Mouse (Mus musculus): ENCODE data around the gene Adam10. TPM values are rescaled to one million over a fixed set of nuclear protein-coding genes. Genes with fewer than 3 reads are reported as not detected.
A peak's percentile ranks its signal among the peaks of the same experiment; 100 is the strongest.

Gene Adam10
- total RNA-seq (2021), result 10 to 100 TPM; 66.8 to 68.4 TPM

GRCm38 (mm10) chr9:70678682-70679131 lies at the start of gene Adam10:
Adam10 (plus strand) TSS chr9:70678997.
- peak; percentile 97 to 99 for DNase-seq (ENCODE audit: low spot score in 2 of 2)
- intact Hi-C loops (cut with DNase I), result loop anchor here (1.0 to 10.0 kb wide), 4 partner anchors 21 to 399 kb away; partner anchors contain the start of gene Mindy2

DNA sequence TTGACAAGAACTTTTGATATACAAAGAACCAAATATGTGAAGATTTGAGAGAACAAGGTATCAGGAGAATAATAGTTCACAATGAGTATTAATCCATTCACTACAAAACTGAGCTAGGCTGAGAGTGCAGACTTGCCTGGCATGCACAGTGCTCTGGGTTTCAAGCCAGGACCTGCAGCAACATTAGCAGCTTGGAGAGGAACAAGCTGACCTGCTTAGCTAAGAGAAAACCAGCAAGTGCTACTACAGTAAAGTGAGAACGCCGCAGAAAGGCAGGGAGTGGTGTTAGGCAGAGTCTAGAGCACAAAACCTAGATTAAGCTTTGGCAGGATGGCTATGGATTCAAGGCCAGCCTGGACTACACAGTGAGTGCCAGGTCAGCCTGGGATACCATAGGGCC lies 49.1 kb upstream of the Adam10 start:
- no peak for DNase-seq (ENCODE audit: low spot score in 2 of 2)
- intact Hi-C loops (cut with DNase I), result no loop called here

- intact Hi-C loops (cut with DNase I), result no loop called here
These were observed 47.1 kb upstream of the Adam10 start for GRCm38 (mm10) chr9:70631665-70632064.

DNA sequence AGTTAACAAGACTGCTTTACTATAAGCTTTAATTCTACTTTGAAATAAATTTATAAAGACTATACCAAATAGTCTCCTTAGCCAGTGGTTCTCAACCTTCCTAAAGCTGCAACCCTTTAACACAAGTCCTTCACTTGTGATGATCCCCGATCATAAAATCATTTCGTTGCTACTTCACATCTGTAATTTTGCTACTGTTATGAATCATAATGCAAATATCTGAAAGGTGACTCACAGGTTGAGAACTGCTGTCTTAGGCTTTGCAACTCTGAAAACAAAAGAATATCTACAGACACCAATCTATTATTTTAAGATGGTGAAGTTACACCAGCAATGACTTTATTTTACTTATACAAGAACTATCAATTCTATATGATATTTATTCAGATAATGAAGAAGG lies 42.0 kb upstream of the Adam10 start:
- intact Hi-C loops (cut with DNase I), result no loop called here
- no peak for DNase-seq (ENCODE audit: low spot score in 2 of 2)

More at GRCm38 (mm10) chr9:70631665-70632064, 47.1 kb upstream of the Adam10 start:
- DNase-seq (ENCODE audit: low spot score in 2 of 2), result no peak

DNA sequence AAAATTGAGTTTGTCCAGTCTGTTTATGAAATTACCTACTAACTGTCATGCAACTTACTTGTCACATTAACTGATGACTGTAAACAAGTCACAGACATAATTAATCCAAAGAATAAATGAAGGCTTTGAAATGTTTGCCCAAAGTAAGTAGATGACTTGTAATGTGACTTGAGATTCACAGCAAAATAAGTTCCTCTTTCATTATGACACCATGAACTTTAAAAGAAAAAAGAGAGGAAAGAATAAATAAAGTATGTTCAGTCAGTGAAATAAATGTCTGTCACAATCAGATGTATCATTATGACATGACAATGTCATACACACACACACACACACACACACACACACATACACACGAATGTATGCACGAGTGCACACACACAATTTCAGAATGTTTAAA lies 28.5 kb upstream of the Adam10 start:
- intact Hi-C loops (cut with DNase I), result no loop called here
- no peak for DNase-seq (ENCODE audit: low spot score in 2 of 2)

DNA sequence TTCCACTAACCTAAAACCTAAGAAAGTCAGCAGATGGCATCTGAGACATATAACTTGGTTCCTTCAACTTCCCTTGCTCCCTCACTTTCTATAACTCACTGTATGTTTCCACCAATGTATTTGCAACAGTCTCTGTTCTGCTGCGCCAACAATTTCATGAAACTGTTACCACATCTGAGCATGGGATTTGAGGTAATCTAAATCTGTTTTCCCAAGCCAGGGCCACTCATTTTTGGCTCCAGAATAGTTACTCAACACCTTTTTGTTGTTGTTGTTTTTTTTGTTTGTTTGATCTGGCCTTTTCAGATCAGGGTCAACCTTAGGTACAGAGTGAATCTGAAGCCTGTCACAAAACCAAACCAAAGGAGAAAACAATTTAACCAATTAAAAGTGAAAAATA lies 27.8 kb upstream of the Adam10 start:
- DNase-seq (ENCODE audit: low spot score in 2 of 2), result no peak
- intact Hi-C loops (cut with DNase I), result no loop called here

DNA sequence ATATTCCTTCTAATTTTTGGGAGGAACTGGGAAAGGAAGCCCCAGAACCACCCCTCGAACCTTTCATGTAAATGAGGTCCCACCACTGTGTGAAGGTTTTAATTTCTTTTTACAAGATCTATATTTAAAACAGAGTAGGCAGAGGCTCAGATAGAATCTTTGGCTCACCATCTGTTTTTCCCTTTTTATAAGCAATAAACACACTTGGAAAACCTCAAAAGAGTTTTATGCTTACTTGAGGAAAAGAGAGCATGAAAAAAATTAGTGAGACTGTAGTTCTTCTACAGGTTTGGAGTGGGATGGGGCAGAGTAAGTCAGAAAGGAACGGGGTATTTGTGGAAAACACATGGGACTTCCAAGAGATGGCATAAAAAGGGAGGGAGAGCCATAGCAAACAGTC lies 26.6 kb upstream of the Adam10 start:
- DNase-seq (ENCODE audit: low spot score in 2 of 2), result no peak
- intact Hi-C loops (cut with DNase I), result no loop called here

DNA sequence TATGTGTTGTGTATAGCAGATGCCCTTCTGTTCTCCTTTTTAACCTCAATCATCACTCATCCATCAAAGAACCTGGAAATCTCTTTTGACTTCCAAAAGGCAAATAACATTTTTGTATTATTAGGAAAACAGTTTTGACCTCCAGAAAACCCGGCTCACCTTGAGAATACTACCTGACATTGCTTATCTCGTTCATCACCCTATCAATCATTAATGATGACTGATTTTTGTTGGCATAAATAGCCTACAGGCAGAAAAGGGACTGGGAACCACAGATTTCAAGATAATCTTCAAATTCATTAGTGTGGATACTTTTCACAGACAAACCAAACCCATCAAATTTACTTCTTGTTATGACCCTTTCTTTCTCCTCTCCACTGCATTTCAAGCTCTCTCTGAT lies 24.9 kb upstream of the Adam10 start:
- DNase-seq (ENCODE audit: low spot score in 2 of 2), result no peak

DNA sequence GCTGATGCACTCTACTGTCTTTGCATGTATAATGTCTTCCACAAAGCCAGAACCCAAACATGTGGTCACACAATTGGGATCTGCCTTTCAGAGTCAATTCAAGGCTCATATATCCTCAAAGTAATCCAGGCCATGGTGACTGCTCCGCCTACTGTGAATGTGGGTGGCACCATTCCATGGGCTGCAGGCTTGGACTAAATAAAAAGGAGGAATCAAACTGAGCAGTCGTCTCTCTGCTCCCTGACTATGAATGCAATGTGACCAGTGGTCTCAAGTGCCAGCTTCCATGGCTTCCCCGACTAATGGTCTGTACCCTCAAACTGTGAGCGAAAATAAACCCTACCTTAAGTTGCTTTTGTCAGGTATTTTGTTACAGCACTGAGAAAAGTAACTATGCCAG lies 24.3 kb upstream of the Adam10 start:
- peak in 1 of 2 experiments; percentile 18 for DNase-seq (ENCODE audit: low spot score in 2 of 2)
- intact Hi-C loops (cut with DNase I), result no loop called here

More for the DNA sequence above, 24.9 kb upstream of the Adam10 start:
- intact Hi-C loops (cut with DNase I), result no loop called here

DNA sequence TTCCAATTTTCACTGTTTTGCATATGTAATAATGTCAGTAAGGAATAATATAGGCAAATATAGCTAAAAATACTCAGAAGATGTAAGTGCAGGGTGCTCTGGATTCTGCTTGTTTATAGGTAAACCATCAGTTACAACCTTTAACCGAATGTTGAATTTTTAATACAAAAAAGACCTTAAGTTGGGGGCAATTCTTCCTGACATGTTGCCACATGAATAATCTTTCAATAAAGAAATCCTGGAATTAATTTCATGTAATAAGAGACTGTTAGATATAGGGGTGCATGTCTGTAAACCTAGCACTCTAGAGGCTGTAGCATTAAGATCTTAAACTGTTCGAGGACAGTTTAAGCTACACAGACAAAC lies 23.1 kb upstream of the Adam10 start:
- no peak for DNase-seq (ENCODE audit: low spot score in 2 of 2)
- intact Hi-C loops (cut with DNase I), result loop anchor here (2.0 kb wide), 1 partner anchor 153 kb away; the partner anchor contains the start of gene Rnf111

DNA sequence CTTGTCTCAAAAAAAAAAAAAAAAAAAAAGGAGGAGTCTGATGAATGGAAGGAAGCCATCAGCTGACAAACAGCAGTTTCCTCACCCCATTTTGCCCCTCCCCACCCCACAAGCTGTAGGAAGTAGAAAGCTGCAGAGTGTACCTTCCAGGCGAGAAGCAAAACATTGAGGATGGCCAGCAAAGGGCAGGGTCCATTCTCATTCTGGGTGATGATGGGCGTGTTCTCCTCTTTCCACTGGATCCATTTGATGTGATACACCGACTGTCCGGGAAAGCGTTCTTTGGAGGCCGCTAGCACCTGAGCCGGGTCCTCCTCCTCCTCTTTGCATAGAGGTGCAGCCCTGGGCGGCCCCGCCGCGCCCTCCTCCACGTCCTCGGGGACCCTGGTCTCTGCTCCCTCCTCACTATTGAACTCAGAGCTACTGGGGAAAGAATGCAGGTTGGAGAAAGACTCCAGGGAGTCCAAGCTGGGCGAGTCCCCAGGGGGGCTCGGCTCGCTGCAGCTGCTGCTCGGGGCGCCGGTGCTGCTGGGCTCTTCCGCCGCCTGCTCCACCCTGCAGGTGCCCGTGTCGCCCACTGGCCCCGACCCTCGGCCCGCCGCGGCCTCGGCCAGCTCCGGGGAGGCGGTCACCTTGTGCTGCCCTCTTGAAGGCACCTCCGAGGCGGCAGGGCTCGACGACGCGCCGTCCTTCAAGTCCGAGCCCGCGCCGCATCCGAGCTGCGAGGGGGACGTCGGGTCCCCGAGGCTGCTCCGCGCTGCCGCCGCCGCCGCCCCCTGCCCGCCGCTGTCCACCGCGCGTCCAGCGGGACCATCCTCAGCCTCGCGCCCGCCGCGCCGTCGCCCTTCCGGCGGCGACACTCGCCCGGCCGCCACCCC lies 22.4 kb upstream of the Adam10 start, which contains the start of gene Gm10642:
Gene Gm10642 (plus strand): TSS at position 122 of the 878 bp plus-strand sequence.
- intact Hi-C loops (cut with DNase I), result loop anchor here (1.0 to 2.0 kb wide), 2 partner anchors 22 to 154 kb away; partner anchors contain the start of genes Adam10 and Rnf111
- DNase-seq (ENCODE audit: low spot score in 2 of 2), result peak; percentile 55 to 62

DNA sequence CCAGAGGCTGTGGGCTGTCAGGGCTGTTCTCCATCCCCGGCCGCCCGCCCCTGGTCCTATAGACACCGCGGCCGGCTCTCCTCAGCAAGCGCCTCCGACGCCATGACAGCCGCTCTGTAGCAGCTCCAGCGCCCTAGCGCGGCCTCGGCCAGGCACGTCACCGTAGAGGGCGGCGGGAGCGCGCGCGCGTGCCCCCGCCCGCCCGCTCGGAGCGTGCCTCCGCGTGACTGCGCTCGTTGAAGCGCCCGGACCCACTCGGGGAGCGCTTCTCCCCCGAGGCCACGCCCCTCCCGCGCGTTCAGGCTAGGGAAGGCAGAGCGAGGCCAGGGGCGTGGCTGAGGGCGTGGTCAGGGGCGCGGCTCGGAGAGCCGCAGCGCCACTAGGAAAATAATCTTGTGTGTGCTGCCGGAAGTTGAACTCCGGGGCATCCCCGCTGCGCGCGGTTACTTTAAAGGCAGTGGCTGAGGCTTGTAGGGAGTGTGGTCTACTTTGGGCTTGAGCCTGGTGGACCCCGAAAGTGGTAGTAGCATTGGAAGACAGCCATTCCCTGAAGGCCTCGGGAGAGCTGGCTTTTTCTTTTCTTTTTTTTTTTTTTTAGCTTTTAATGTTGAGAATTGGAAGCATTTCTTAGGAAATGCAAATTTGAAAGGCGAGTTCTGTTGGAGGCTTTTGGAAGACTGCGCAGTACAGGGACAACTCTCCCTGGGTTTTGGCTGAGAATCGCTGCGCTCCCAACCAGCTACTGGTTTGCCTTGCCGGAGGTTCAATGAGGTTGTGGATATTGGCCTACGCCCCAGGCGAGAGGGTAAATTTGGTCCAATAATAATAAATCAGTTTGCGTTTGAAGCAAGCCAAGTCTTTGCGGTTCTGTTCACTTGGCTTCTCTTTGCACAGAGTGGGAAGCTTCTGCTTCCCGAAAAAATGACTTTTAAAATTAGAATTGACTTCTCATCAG lies 21.5 kb upstream of the Adam10 start, which contains the start of gene Mindy2:
Gene Mindy2 (minus strand): TSS at position 162 of the 955 bp plus-strand sequence.
- intact Hi-C loops (cut with DNase I), result loop anchor here (1.0 to 2.0 kb wide), 2 partner anchors 21 to 154 kb away; partner anchors contain the start of genes Adam10 and Rnf111
- DNase-seq (ENCODE audit: low spot score in 2 of 2), result peak; percentile 95 to 96

GRCm38 (mm10) chr9:70658266-70658665 lies 20.5 kb upstream of the Adam10 start:
- DNase-seq (ENCODE audit: low spot score in 2 of 2), result no peak
- intact Hi-C loops (cut with DNase I), result no loop called here

DNA sequence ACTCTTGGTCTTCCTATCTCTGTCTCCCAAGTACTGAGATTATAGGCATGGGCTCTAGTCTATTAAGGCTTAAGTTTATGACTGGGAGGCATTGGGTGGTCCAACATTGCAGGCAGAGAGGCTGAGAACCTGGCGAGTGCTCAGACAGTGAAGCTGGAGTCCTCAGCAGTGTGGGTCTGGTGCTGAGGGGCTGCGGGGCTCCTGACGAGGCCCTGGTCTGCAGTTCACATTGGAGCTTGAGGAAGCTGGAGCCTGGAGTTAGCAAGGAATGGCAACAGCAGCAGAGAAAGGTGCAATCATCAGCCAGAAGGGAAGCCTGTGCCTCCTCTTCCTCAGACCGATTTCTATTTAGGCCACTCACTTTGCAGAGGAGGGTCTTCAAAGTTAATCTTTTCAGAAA lies 13.9 kb upstream of the Adam10 start:
- no peak for DNase-seq (ENCODE audit: low spot score in 2 of 2)
- intact Hi-C loops (cut with DNase I), result no loop called here

DNA sequence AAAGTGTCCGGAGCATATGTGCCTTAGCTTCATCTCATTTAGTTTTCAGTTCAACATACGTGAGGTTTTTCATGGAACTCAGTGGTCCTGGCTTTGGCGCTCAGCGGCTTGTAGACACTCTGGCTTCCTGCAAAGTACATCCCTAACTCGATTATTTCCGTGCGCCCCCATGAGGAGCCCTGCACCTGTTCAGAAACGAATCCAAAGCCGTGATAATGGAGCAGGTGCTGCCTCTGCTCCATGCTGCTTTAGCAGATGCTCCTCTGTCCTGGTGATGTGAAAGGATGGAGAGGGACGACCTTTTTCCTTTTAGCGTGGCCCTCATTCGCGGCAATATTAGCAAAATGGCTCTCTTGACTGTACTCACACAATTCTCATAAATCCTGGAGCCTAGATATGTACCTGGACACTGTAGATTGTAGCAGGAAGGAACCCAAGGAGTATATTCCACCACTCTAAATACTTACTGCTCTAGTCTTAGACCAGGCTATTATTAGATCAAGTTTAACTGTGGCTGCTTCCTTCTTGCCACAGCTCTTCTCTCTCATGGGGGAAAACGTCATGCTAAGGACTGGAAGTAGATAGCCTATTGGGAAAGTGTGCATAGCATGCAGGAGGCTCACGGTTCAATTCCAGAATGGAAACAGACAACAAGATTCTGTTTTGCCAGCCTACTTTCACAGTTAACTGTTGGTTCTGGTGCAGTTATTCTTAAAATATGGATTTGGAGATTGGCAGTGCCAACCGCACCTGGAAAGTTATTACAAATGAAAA lies 13.2 kb upstream of the Adam10 start:
- intact Hi-C loops (cut with DNase I), result no loop called here

GRCm38 (mm10) chr9:70666811-70667210 lies 12.0 kb upstream of the Adam10 start:
- intact Hi-C loops (cut with DNase I), result no loop called here
- DNase-seq (ENCODE audit: low spot score in 2 of 2), result no peak

More for the DNA sequence above, 13.2 kb upstream of the Adam10 start:
- no peak for DNase-seq (ENCODE audit: low spot score in 2 of 2)

GRCm38 (mm10) chr9:70668048-70668447 lies 10.7 kb upstream of the Adam10 start:
- intact Hi-C loops (cut with DNase I), result no loop called here
- no peak for DNase-seq (ENCODE audit: low spot score in 2 of 2)

DNA sequence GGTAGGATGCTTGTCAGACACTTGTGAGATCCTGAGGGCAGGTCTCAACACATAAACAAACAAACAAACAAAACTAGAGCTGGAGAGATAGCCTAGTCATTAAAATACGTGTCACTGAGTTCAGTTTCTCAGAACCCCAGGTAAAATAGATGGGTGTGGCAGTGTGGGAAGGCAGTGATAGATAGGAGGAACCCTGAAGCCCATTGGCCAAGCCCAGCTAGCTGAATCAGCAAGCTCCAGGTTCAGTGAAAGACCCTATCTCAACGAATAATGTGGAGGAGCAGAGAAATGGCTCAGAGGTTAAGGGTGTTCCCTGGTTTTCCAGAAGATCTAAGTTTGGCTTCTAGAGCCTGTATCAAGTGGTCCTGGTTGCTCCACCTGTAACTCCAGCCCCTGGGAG lies 9.6 kb upstream of the Adam10 start:
- no peak for DNase-seq (ENCODE audit: low spot score in 2 of 2)
- intact Hi-C loops (cut with DNase I), result no loop called here

GRCm38 (mm10) chr9:70670381-70670780 lies 8.4 kb upstream of the Adam10 start:
- no peak for DNase-seq (ENCODE audit: low spot score in 2 of 2)
- intact Hi-C loops (cut with DNase I), result loop anchor here (10.0 kb wide), 1 partner anchor 174 kb away; no protein-coding TSS in a partner anchor

All from left cerebral cortex, postnatal 36 days (tissue).